Mouse (Mus musculus): ENCODE data around the gene Gm7247. TPM values are rescaled to one million over a fixed set of nuclear protein-coding genes. Genes with fewer than 3 reads are reported as not detected.
"Not testable (repeated sequence)": the region's sequence is repeated elsewhere in the genome, so short reads cannot be mapped to it uniquely, and the experiment has no call there.

Gm7247 gene
- polyA plus RNA-seq, 1 experiment from 2014 or later = not detected

- ATAC-seq (ENCODE audit: insufficient read depth, low FRiP score, low TSS enrichment) (no peak), DNase-seq (ENCODE audit: low spot score) (no peak)
- Histone ChIP-seq H3K27me3 (ENCODE audit: control insufficient read depth, insufficient read depth, low read length) (no peaks in the 10 kb centered on the region), H3K27ac (ENCODE audit: low read depth, low read length) (no peak overlapping the region), H3K36me3 (ENCODE audit: control insufficient read depth, insufficient read depth, low read length) (no peaks in the 10 kb centered on the region), H3K9ac (ENCODE audit: low read length) (no peak overlapping the region), H3K9me3 (ENCODE audit: control insufficient read depth, low read length) (no peaks in the 10 kb centered on the region), H3K4me1 (ENCODE audit: control insufficient read depth, insufficient read depth, low read length) (no peaks in the 10 kb centered on the region), H3K4me2 (ENCODE audit: low read depth) (no peak overlapping the region), H3K4me3 (ENCODE audit: low read depth, low read length) (no peak overlapping the region)
- WGBS = 99% methylated on average over 8 of the region's 8 CpGs
These were observed 145.9 kb downstream of the Gm7247 start for GRCm38 (mm10) chr14:51507416-51507815.

DNA sequence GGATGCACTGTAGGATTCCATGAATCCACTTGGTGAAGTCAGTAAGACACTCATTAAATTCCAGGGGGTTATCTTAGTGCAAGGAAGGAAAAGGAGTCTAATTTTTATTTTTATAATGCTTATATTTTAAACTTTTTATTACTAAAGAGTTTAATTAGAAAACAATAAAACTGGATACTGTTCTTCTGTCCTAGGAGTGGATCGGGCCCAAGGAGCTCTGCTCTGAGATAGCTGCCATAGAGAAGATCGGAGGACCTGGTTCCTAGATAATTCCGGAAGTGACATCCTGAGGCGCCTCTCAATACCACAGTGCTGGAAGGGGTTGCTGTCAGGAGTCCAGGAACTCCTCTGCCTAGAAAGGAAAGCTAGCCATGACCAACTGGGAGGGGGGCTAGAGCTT lies 190.9 kb downstream of the Gm7247 start, which contains the start of gene Gm5622:
Gm5622 (plus strand) TSS at position 301 of the 400 bp plus-strand sequence.
- H3K9me3 ChIP-seq (ENCODE audit: control insufficient read depth, low read length) = no peaks in the 10 kb centered on the region
- no peak for ATAC-seq (ENCODE audit: insufficient read depth, low FRiP score, low TSS enrichment)
- no peak within 1 kb of the TSS for H3K9ac ChIP-seq (ENCODE audit: low read length)
- no peaks in the 10 kb centered on the region for H3K36me3 ChIP-seq (ENCODE audit: control insufficient read depth, insufficient read depth, low read length)
- H3K27ac ChIP-seq (ENCODE audit: low read depth, low read length) = no peak within 1 kb of the TSS
- no peaks in the 10 kb centered on the region for H3K4me1 ChIP-seq (ENCODE audit: control insufficient read depth, insufficient read depth, low read length)
- H3K27me3 ChIP-seq (ENCODE audit: control insufficient read depth, insufficient read depth, low read length) = no peaks in the 10 kb centered on the region
- H3K4me3 ChIP-seq (ENCODE audit: low read depth, low read length) = no peak within 1 kb of the TSS
- 97% methylated on average over 4 of the region's 4 CpGs for WGBS
- no peak for DNase-seq (ENCODE audit: low spot score)
- no peak within 1 kb of the TSS for H3K4me2 ChIP-seq (ENCODE audit: low read depth)

DNA sequence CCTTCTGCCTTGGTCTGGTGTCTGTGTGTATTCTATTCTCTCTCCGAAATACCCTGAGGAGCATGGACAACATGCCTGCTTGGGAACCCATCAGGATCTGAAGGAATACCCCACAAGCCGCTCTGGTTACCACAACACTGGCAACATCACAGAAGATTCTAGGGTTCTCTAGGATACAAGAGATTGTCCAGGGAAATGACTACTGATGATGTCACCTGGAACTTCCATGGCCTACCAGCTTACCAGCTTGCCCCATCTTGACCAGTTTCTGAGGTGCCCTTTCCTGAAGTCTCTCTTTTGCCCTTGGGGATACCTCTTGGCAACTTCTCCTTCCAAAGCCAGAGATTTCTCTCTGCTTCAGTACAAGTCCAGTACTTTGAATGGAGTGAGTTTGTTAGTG lies 212.4 kb downstream of the Gm7247 start, which contains the start of gene Gm17175:
Gm17175 (minus strand) TSS at position 101 of the 400 bp plus-strand sequence.
- H3K9me3 ChIP-seq (ENCODE audit: control insufficient read depth, low read length); H3K27ac ChIP-seq (ENCODE audit: low read depth, low read length); H3K9ac ChIP-seq (ENCODE audit: low read length); H3K4me3 ChIP-seq (ENCODE audit: low read depth, low read length); H3K4me2 ChIP-seq (ENCODE audit: low read depth); H3K27me3 ChIP-seq (ENCODE audit: control insufficient read depth, insufficient read depth, low read length); H3K4me1 ChIP-seq (ENCODE audit: control insufficient read depth, insufficient read depth, low read length); H3K36me3 ChIP-seq (ENCODE audit: control insufficient read depth, insufficient read depth, low read length); ATAC-seq (ENCODE audit: insufficient read depth, low FRiP score, low TSS enrichment); DNase-seq (ENCODE audit: low spot score): not testable (repeated sequence)
- 92% methylated on average over 2 of the region's 2 CpGs for WGBS

GRCm38 (mm10) chr14:51592039-51592438 lies 230.5 kb downstream of the Gm7247 start, which contains the start of gene Gm17174:
TSS of gene Gm17174 (minus strand) at chr14:51592139.
- DNase-seq (ENCODE audit: low spot score); H3K4me2 ChIP-seq (ENCODE audit: low read depth); H3K36me3 ChIP-seq (ENCODE audit: control insufficient read depth, insufficient read depth, low read length); H3K4me1 ChIP-seq (ENCODE audit: control insufficient read depth, insufficient read depth, low read length); H3K9ac ChIP-seq (ENCODE audit: low read length); H3K27me3 ChIP-seq (ENCODE audit: control insufficient read depth, insufficient read depth, low read length); H3K27ac ChIP-seq (ENCODE audit: low read depth, low read length); H3K4me3 ChIP-seq (ENCODE audit: low read depth, low read length); H3K9me3 ChIP-seq (ENCODE audit: control insufficient read depth, low read length); ATAC-seq (ENCODE audit: insufficient read depth, low FRiP score, low TSS enrichment): not testable (repeated sequence)
- 94% methylated on average over 4 of the region's 4 CpGs for WGBS

- no peaks in the 10 kb centered on the region for H3K4me1 ChIP-seq (ENCODE audit: control insufficient read depth, insufficient read depth, low read length)
- no peak within 1 kb of the TSS for H3K4me2 ChIP-seq (ENCODE audit: low read depth)
- no peak for DNase-seq (ENCODE audit: low spot score)
- no peak within 1 kb of the TSS for H3K4me3 ChIP-seq (ENCODE audit: low read depth, low read length)
- H3K27me3 ChIP-seq (ENCODE audit: control insufficient read depth, insufficient read depth, low read length) = no peaks in the 10 kb centered on the region
- H3K9ac ChIP-seq (ENCODE audit: low read length) = no peak within 1 kb of the TSS
- H3K9me3 ChIP-seq (ENCODE audit: control insufficient read depth, low read length) = no peaks in the 10 kb centered on the region
- WGBS = 86% methylated on average over 1 of the region's 1 CpGs
- H3K36me3 ChIP-seq (ENCODE audit: control insufficient read depth, insufficient read depth, low read length) = no peaks in the 10 kb centered on the region
- no peak for ATAC-seq (ENCODE audit: insufficient read depth, low FRiP score, low TSS enrichment)
- H3K27ac ChIP-seq (ENCODE audit: low read depth, low read length) = no peak within 1 kb of the TSS
These were observed 249.7 kb downstream of the Gm7247 start, which contains the start of gene Gm17078 for GRCm38 (mm10) chr14:51611210-51611609. TSS of gene Gm17078 (minus strand) at chr14:51611310.

Other genes with a start within 250 kb of the Gm7247 start
- not detected in 2 replicates for gene Eddm3b, start 247.3 kb upstream of the Gm7247 start, polyA plus RNA-seq (2014; fragmentation: Nextera tagmentation; extraction: Ambion mirVana)
- 0.22 and 0.57 TPM in 2 replicates for gene Rnase6, start 237.8 kb upstream of the Gm7247 start, polyA plus RNA-seq (2014; fragmentation: Nextera tagmentation; extraction: Ambion mirVana)
- 0.24 and 0.58 TPM in 2 replicates for gene Rnase1, start 215.0 kb upstream of the Gm7247 start, polyA plus RNA-seq (2014; fragmentation: Nextera tagmentation; extraction: Ambion mirVana)
- not detected in 2 replicates for gene Rnase2b, start 199.5 kb upstream of the Gm7247 start, polyA plus RNA-seq (2014; fragmentation: Nextera tagmentation; extraction: Ambion mirVana)
- not detected in 2 replicates for gene Ang2, start 162.6 kb upstream of the Gm7247 start, polyA plus RNA-seq (2014; fragmentation: Nextera tagmentation; extraction: Ambion mirVana)
- gene Ear14, start 158.4 kb upstream of the Gm7247 start, polyA plus RNA-seq (2014; fragmentation: Nextera tagmentation; extraction: Ambion mirVana) = not detected in 2 replicates
- gene Rnase2a, start 105.6 kb upstream of the Gm7247 start, polyA plus RNA-seq (2014; fragmentation: Nextera tagmentation; extraction: Ambion mirVana) = not detected in 2 replicates
- not detected in 2 replicates for gene Vmn2r88, start 49.1 kb downstream of the Gm7247 start, polyA plus RNA-seq (2014; fragmentation: Nextera tagmentation; extraction: Ambion mirVana)
- not detected in 2 replicates for gene Vmn2r89, start 90.1 kb downstream of the Gm7247 start, polyA plus RNA-seq (2014; fragmentation: Nextera tagmentation; extraction: Ambion mirVana)
- not detected in 2 replicates for gene Gm5622, start 191.0 kb downstream of the Gm7247 start, polyA plus RNA-seq (2014; fragmentation: Nextera tagmentation; extraction: Ambion mirVana)
- not detected in 2 replicates for gene Gm17175, start 212.3 kb downstream of the Gm7247 start, polyA plus RNA-seq (2014; fragmentation: Nextera tagmentation; extraction: Ambion mirVana)
- gene Gm17174, start 230.4 kb downstream of the Gm7247 start, polyA plus RNA-seq (2014; fragmentation: Nextera tagmentation; extraction: Ambion mirVana) = not detected in 2 replicates
- not detected in 2 replicates for gene Gm17078, start 249.6 kb downstream of the Gm7247 start, polyA plus RNA-seq (2014; fragmentation: Nextera tagmentation; extraction: Ambion mirVana)

All from neural tube, embryonic 11.5 days (tissue).